Mouse (Mus musculus) heart, adult 2 months (tissue): ENCODE measurements around the gene Olfml3.

Source experiments
- CTCF ChIP-seq: fragments of 200-600 bp; IDR thresholded peaks from 2 replicates; pipeline ENCODE4 v1.8.1; 2022; ENCODE audit warnings: antibody characterized with exemption, mild to moderate bottlenecking, moderate library complexity
- EP300 ChIP-seq: fragments of 200-500 bp; IDR thresholded peaks from 2 replicates; pipeline ENCODE4 v1.6.1; 2011; ENCODE audit warnings: low read depth, low read length, control low read depth; ENCODE audit not compliant: insufficient read depth
- POLR2A ChIP-seq: fragments of 200-500 bp; IDR thresholded peaks from 2 replicates; pipeline ENCODE4 v1.6.1; 2011; ENCODE audit warnings: mild to moderate bottlenecking, low read depth, low read length, control low read depth; ENCODE audit not compliant: insufficient read depth

DNA sequence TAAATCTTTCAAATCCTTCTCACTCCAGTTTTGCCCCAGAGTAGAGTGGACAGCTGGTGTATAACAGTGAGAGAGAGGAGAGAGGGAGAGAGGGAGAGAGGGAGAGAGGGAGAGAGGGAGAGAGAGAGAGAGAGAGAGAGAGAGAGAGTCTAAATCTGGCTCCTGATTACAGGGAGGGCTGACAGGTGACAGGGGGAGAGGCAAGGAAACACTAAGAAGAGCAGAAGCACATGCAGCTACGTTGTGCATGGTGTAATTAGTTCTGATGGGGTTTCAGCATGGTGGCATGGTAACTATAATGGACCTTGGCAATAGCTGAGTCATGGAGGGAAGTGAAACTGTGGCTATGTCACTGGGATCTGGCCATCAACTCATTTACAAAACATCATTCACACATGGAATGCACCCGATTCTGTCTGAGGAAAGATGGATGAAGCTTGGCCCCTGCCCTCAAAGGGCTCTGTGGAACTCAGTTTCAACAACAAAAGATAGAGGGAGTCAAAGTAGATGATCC lies 9.9 kb downstream of the Olfml3 start:
- TF ChIP-seq CTCF = no peak
- no peak for TF ChIP-seq POLR2A
- TF ChIP-seq EP300 = no peak
